Mouse (Mus musculus) kidney, embryonic 14.5 days (tissue): ENCODE measurements around the gene Alg14. TPM values are rescaled to one million over a fixed set of nuclear protein-coding genes. Genes with fewer than 3 reads are reported as not detected.
A peak's percentile ranks its signal among the peaks of the same experiment; 100 is the strongest.

Experiments
- ATAC-seq: fragments of 200-750 bp; cut with Nextera tagmentation; 2 replicates; pipeline ENCODE4 v1.8.0; 2017; ENCODE audit warnings: moderate number of reproducible peaks, mild to moderate bottlenecking, moderate TSS enrichment, moderate library complexity; ENCODE audit not compliant: low FRiP score, low TSS enrichment
- H3K27ac ChIP-seq: fragments of 300-500 bp; sonication (generic); 2 replicates; pipeline ENCODE4 v1.5.1; 2014; ENCODE audit warnings: low read depth, mild to moderate bottlenecking, low read length, moderate library complexity, mixed read lengths
- H3K27me3 ChIP-seq: fragments of 300-500 bp; sonication (generic); 2 replicates; pipeline ENCODE4 v1.6.1; 2014; ENCODE audit warnings: mild to moderate bottlenecking, low read length; ENCODE audit not compliant: control insufficient read depth, insufficient read depth
- H3K36me3 ChIP-seq: fragments of 300-500 bp; sonication (generic); 2 replicates; pipeline ENCODE4 v1.6.1; 2014; ENCODE audit warnings: low read length, mixed read lengths; ENCODE audit not compliant: control insufficient read depth, insufficient read depth
- H3K4me1 ChIP-seq: fragments of 300-500 bp; sonication (generic); 2 replicates; pipeline ENCODE4 v1.6.1; 2014; ENCODE audit warnings: low read length, mixed read lengths; ENCODE audit not compliant: control insufficient read depth, insufficient read depth
- H3K4me2 ChIP-seq: fragments of 300-500 bp; sonication (generic); replicated peaks from 2 replicates; pipeline ENCODE4 v1.6.1; 2014; ENCODE audit warnings: low read depth, mild to moderate bottlenecking, low read length
- H3K4me3 ChIP-seq: fragments of 300-500 bp; sonication (generic); 2 replicates; pipeline ENCODE4 v1.5.1; 2014; ENCODE audit warnings: mild to moderate bottlenecking, low read length
- H3K9ac ChIP-seq: fragments of 300-500 bp; sonication (generic); 2 replicates; pipeline ENCODE4 v1.6.1; 2014; ENCODE audit warnings: low read depth, mild to moderate bottlenecking, low read length, moderate library complexity
- H3K9me3 ChIP-seq: fragments of 300-500 bp; sonication (generic); 2 replicates; pipeline ENCODE4 v1.6.1; 2016; ENCODE audit warnings: low read length; ENCODE audit not compliant: control insufficient read depth
- WGBS: fragments of 180-500 bp; shearing (Covaris S2); extraction: QIAGEN DNeasy Blood & Tissue Kit; methylation state at CpG from one replicate; pipeline ENCODE4 v1.1.7; 2014; 5-methylcytosine and 5-hydroxymethylcytosine counted together
- polyA plus RNA-seq: library from polyadenylated mRNA; unstranded; fragments of >200 nt; fragmentation: Nextera tagmentation; extraction: Ambion mirVana; gene quantifications from 2 replicates; pipeline ENCODE4 v1.2.1, GENCODE M21; 2014

Alg14 gene
- polyA plus RNA-seq, 1 experiment from 2014 or later = 41.3 TPM

DNA sequence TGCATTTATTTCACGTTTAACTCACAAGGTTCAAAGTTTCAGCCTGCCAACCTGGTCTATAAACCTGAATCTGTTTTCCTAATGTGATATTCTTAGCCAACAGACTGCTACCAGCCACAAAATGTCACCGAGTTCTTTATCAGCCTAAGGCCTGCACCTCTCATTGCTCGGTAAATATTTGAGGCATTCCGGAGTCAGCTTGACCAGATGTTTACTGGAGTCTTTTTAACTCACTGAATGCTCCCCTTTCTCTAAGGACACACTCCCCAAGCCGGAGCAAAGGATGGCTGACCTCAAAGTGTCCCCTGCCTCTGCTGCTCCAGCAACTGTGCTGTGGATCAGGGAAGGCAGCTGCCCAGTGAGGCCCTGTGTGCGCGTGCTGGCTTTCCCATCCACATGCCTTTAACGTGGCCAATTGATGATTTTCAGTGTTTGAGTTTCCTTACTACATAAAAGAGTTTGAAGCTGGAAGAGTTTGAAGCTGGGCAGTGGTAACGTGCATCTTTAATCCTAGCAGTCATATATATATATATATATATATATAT is 82.4 kb downstream of the Alg14 start:
- ATAC-seq = no peak
- WGBS = 74% methylated on average over 9 of the region's 9 CpGs
- Histone ChIP-seq H3K4me3 (no peak overlapping the region), H3K36me3 (no peaks in the 10 kb centered on the region), H3K9ac (no peak overlapping the region), H3K4me2 (no peak overlapping the region), H3K4me1 (0 out of 2 replicates have a peak, but pooled peaks cover 3% of the 10 kb centered on the region), H3K27me3 (no peaks in the 10 kb centered on the region), H3K27ac (no peak overlapping the region), H3K9me3 (no peaks in the 10 kb centered on the region)

DNA sequence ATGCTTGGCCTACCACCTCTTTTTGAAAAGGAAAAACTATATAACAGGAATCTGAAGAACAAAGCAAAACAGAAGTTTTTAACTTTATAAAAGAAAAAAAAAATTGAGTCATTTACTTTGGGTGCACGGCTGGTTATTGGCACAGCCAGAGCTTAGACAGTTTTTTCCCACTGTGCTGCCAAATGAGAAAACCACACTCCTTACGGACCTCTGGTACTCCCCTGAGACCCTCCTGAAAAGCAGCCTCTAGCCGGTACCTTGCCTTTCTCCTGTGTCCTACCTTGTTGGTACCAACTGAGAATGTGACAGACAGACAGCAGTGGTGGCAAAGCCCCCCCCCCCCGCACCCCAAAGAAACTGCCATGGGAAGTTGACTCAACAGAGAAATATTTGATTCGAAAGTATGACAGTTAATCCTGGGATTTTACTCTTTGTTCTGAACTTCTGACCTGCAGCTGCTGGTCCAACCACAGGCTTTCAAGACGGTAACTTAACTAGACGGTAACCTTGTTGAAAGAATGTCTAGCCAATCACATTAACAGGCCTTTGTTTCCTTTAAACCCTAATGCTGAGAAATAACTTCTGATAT is 84.1 kb downstream of the Alg14 start:
- no peaks in the 10 kb centered on the region for H3K27me3 ChIP-seq
- 0 out of 2 replicates have a peak, but pooled peaks cover 3% of the 10 kb centered on the region for H3K4me1 ChIP-seq
- H3K4me3 ChIP-seq = no peak overlapping the region
- no peaks in the 10 kb centered on the region for H3K9me3 ChIP-seq
- H3K9ac ChIP-seq = no peak overlapping the region
- H3K27ac ChIP-seq = no peak overlapping the region
- ATAC-seq = no peak
- 76% methylated on average over 7 of the region's 7 CpGs for WGBS
- H3K36me3 ChIP-seq = no peaks in the 10 kb centered on the region
- no peak overlapping the region for H3K4me2 ChIP-seq

DNA sequence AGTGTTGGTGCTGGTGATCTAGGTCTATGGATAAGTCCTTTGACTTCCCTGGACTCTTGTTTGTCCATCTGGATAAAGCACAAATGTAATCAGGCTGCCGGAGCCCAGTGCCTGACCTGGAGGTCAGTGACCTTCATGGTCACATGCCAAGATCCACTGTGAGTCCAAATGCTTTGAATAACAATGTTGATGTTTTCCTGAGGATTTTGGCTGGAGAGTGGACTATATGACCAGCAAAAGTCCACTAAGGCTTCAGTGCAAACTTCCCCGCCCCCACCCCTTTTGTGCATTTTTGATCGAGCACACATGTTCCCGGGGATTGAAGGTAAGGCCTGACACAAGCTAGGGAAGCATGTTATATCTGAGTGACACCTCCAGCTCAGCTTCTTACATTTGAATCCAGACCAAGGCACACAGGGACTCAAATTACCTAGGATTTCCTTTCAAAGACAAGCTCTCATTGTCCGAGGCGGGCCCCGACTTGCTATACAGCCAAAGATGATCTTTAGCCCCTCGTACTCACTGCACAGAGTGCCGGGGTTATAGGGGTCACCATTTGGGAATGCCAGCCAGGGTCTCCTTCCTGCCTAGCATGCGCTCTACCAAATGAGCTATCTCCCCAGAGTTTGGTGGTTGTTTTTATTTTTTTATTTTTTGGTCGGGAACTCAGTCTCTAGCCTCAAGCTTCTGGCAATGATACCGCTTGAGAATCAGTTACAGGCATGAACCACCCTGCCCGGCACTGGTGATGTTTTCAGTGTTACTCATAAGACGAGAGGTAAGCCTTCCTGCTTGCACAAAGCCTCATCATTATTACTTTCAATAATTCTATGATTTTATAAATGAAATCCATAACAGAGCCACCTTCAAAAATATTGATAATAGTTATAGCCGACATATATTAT is 87.4 kb downstream of the Alg14 start:
- ATAC-seq = 0 out of 2 replicates have a peak, but pooled peaks have one; percentile 28
- H3K9ac ChIP-seq = no peak overlapping the region
- H3K9me3 ChIP-seq = no peaks in the 10 kb centered on the region
- no peaks in the 10 kb centered on the region for H3K27me3 ChIP-seq
- H3K4me2 ChIP-seq = no peak overlapping the region
- WGBS = 54% methylated on average over 15 of the region's 15 CpGs
- H3K36me3 ChIP-seq = no peaks in the 10 kb centered on the region
- H3K4me3 ChIP-seq = no peak overlapping the region
- H3K27ac ChIP-seq = no peak overlapping the region
- H3K4me1 ChIP-seq = 0 out of 2 replicates have a peak, but pooled peaks cover 3% of the 10 kb centered on the region

DNA sequence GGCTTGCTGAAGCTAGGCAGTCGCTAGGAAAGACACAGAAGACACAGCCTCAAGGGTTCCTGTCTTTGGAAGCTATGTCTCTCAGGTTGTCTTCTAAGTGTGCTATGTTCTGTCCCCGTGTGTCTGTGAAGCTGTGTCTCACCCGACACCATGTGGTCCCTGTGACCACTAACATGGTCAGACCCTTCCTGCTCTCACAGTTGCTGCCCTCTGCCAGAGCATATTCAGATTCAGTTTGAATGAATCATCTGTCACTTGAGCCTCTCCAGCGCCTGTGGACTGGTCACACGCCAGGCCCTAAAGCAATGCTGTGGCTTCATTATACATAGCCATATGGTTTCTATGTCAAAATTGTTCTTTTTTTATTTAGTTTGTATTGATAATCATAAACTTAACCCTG is 88.1 kb downstream of the Alg14 start:
- H3K9me3 ChIP-seq = no peaks in the 10 kb centered on the region
- no peaks in the 10 kb centered on the region for H3K27me3 ChIP-seq
- no peak overlapping the region for H3K4me2 ChIP-seq
- H3K27ac ChIP-seq = no peak overlapping the region
- no peak for ATAC-seq
- 0 out of 2 replicates have a peak, but pooled peaks cover 3% of the 10 kb centered on the region for H3K4me1 ChIP-seq
- WGBS = 86% methylated on average over 5 of the region's 5 CpGs
- no peaks in the 10 kb centered on the region for H3K36me3 ChIP-seq
- no peak overlapping the region for H3K4me3 ChIP-seq
- H3K9ac ChIP-seq = no peak overlapping the region

DNA sequence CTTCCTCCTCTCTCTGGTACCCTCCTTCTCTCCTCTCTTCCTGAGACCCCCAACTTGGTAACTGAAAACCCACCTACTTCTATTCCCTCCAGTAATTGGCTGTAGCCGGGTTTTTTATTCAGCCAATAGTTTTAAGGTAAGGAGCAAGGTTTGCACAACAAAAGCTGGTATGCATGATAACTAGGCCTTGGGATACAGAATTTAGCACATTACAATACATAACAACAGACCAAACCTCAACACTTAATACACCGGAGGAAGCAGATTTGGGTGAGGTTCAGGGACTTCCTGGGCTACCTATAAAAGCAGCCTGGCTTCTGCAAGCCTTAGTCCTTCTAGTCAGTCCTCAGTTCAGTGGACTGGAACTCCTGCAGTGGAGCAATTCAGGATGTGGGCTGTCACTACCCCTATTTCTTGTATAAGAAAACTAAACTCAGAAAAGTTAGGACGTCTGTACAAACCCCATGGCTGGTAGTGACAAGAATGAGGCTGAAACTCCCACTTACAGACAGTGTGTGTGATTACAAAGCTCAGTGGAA is 96.0 kb downstream of the Alg14 start:
- peaks cover 24% of the 10 kb centered on the region for H3K4me1 ChIP-seq
- no peak overlapping the region for H3K4me2 ChIP-seq
- H3K36me3 ChIP-seq = no peaks in the 10 kb centered on the region
- ATAC-seq = no peak
- H3K4me3 ChIP-seq = no peak overlapping the region
- H3K9ac ChIP-seq = no peak overlapping the region
- no peak overlapping the region for H3K27ac ChIP-seq
- 52% methylated on average over 3 of the region's 3 CpGs for WGBS
- H3K27me3 ChIP-seq = no peaks in the 10 kb centered on the region
- no peaks in the 10 kb centered on the region for H3K9me3 ChIP-seq

DNA sequence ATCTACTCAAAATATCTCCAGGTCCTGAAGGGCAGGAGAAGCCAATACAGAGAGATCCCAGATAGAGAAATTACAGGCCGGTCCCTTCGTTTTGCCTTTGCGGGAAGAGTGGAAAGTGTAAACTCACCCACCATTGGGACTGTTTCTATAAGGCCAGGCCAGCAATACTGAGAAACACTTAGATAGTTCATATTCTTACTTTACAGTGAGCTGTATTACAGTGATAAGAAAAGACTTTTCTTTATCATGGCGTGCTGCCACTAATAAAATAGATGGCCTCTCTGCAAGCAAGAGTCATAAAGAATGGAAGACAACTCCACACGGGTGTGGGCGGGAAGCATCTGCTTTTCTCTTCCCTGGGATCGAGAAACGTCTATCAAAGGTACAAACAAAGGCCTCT is 97.8 kb downstream of the Alg14 start:
- Histone ChIP-seq H3K9ac (no peak overlapping the region), H3K4me2 (no peak overlapping the region; the same call in 1 of the 2 replicates), H3K36me3 (no peaks in the 10 kb centered on the region), H3K27me3 (no peaks in the 10 kb centered on the region), H3K9me3 (no peaks in the 10 kb centered on the region), H3K4me1 (peaks cover 24% of the 10 kb centered on the region), H3K4me3 (no peak overlapping the region), H3K27ac (peak overlapping the region; percentile 82; the same call in 1 of the 2 replicates)
- 53% methylated on average over 8 of the region's 8 CpGs for WGBS
- no peak for ATAC-seq

DNA sequence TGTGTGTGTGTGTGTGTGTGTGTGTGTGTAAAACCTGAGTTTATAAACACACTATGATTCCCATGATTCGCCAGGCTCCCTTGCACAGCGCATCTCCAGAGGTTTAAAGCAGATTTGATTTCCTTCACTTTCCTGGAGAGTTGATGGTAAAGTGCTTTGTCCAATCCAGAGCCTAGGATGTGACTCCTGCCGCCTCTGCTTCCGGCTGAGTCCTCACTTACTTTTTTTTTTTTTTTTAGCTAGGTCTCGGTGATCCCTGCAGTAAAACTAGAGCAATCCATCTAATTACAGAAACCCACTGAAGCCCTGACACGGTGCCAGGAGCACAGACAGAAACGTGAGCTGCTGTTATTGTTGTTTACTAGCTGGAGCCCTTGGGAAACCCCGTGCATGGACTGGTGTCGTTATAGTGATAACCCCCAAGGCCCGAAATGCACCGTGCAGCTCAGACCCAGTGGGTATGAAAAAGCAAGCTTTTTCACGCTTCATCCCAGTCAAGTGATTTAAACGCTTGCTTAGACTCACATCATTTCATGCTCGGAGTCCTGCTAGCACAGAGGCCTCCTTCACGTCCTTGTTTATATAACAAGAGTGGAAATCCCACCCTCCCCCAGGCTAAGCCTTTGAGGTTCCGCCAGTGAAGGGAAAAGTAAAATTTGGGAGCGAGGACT is 98.4 kb downstream of the Alg14 start:
- Histone ChIP-seq H3K27ac (peak overlapping the region; percentile 82), H3K4me3 (peak overlapping the region; percentile 13; the same call in 1 of the 2 replicates), H3K9me3 (no peaks in the 10 kb centered on the region), H3K4me1 (peaks cover 24% of the 10 kb centered on the region), H3K9ac (peak overlapping the region; percentile 23; the same call in 1 of the 2 replicates), H3K27me3 (no peaks in the 10 kb centered on the region), H3K4me2 (peak overlapping the region; percentile 41), H3K36me3 (no peaks in the 10 kb centered on the region)
- 4% methylated on average over 17 of the region's 17 CpGs for WGBS
- ATAC-seq = peak; percentile 77

DNA sequence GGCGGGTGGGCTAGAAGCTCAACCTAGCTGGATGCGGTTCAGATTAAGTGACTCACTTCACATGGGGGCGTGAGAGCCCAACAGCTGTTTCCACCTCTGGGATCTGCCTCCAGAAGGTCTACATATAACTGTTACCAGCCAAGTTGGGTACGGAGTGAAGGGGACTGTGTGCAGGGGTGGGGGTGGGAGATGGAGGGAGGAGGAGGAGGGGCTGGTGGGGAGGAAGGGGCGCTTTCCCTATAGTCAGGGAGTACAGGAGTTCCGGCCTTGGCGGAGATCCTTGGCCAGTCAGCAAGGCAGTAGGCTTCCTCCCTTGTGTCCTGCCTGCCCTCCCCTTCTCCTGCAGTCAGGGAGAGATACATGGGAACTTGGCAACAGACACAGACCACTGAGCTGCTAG is 99.2 kb downstream of the Alg14 start:
- Histone ChIP-seq H3K4me3 (no peak overlapping the region; the same call in 1 of the 2 replicates), H3K9me3 (no peaks in the 10 kb centered on the region), H3K9ac (no peak overlapping the region), H3K4me1 (peaks cover 24% of the 10 kb centered on the region), H3K36me3 (no peaks in the 10 kb centered on the region), H3K27ac (peak overlapping the region; percentile 82), H3K27me3 (no peaks in the 10 kb centered on the region), H3K4me2 (peak overlapping the region; percentile 41)
- 5% methylated on average over 7 of the region's 7 CpGs for WGBS
- peak; percentile 76 for ATAC-seq
